Mouse (Mus musculus): Measurements from ENCODE around the gene Inka2. TPM values are rescaled to one million over a fixed set of nuclear protein-coding genes. Genes with fewer than 3 reads are reported as not detected.

Inka2 gene
- polyA plus RNA-seq, 1 experiment from 2014 or later, result 0.90 TPM

DNA sequence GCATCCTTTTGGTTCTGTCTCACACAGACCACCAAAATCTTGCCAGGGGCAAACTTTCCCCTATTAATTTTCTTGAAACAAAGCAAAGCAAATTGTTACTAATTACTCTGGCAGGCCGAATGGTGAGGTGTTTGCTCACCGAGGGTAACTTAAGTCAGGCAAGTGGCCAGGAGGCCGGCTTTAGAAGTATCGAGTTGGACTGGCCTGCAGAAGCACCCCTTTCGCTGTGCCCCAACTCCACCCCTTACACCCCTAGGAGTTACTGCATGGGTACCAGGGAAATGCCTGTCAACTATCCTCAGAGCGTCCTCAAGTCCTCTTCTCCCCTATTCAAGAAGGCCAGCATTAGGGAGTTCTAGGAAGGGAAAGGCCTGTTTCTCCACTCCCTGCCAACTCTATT, 828 bp upstream of the Inka2 start:
- WGBS, result 53% methylated on average over 6 of the region's 6 CpGs
- Histone ChIP-seq H3K27me3 (ENCODE audit: low read depth, poor library complexity, severe bottlenecking) (peaks cover 60% of the 10 kb centered on the region), H3K9me3 (replicated peaks) (no peaks in the 10 kb centered on the region), H3K4me3 (no peak overlapping the region), H3K27ac (replicated peaks) (no peak overlapping the region), H3K4me1 (peaks cover 59% of the 10 kb centered on the region), H3K36me3 (no peaks in the 10 kb centered on the region)
- DNase-seq (ENCODE audit: low spot score), result no peak

DNA sequence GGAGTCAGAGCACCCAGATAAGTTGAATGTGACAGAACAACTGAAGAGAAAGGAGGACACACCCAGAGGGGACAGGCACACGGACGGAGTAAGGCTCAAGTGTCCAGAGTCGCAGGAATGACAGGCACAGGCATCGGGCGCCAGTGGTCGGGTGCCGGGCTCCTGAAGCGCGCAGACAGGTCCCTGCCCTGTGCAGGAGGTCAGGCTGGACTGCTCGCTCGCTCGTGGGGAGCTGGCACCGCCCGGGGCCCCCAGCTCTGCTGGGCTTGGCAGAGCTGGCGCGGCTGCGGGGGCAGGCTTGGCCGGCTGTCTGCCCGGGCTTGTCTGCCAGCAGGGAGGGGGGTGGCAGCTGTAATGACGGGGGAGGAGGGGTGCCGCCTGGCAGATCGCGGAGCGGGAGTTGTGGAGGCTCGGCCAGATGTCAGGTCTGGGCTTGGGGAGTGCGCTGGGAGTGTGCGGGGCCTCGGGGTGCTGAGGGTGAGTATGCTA, 706 bp downstream of the Inka2 start:
- H3K27ac ChIP-seq (replicated peaks), result peak overlapping the region; percentile 72
- H3K4me3 ChIP-seq, result peak overlapping the region; percentile 73
- peaks cover 63% of the 10 kb centered on the region for H3K27me3 ChIP-seq (ENCODE audit: low read depth, poor library complexity, severe bottlenecking)
- peak; percentile 58 for DNase-seq (ENCODE audit: low spot score)
- H3K9me3 ChIP-seq (replicated peaks), result no peaks in the 10 kb centered on the region
- peaks cover 55% of the 10 kb centered on the region for H3K4me1 ChIP-seq
- WGBS, result under 1% methylated on average over 28 of the region's 28 CpGs
- no peaks in the 10 kb centered on the region for H3K36me3 ChIP-seq

DNA sequence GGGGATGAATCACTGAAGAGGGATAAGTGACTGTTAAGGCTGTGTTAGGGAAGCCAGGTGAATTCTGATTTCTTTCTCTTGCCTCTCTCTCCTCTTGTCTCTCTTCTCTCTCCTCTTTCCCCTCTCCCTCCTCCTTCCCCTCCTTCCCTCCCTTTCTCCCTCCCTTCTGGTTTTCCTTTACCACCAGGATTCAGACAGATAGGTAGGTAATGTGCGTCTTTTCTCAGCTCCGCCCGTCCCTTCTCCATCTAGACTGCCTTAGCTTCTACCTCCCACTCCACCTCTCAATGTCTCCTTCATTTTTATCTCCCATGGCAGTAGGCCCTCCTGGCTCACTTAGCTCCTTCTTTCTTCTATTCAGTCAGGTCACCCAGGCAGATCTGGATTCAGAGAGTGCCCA, 1.2 kb downstream of the Inka2 start:
- Histone ChIP-seq H3K27me3 (ENCODE audit: low read depth, poor library complexity, severe bottlenecking) (peaks cover 67% of the 10 kb centered on the region), H3K36me3 (no peaks in the 10 kb centered on the region), H3K4me3 (peak overlapping the region; percentile 73), H3K4me1 (peaks cover 55% of the 10 kb centered on the region), H3K9me3 (replicated peaks) (no peaks in the 10 kb centered on the region), H3K27ac (replicated peaks) (peak overlapping the region; percentile 72; the same call in 1 of the 2 replicates)
- DNase-seq (ENCODE audit: low spot score), result no peak
- 13% methylated on average over 3 of the region's 3 CpGs for WGBS

DNA sequence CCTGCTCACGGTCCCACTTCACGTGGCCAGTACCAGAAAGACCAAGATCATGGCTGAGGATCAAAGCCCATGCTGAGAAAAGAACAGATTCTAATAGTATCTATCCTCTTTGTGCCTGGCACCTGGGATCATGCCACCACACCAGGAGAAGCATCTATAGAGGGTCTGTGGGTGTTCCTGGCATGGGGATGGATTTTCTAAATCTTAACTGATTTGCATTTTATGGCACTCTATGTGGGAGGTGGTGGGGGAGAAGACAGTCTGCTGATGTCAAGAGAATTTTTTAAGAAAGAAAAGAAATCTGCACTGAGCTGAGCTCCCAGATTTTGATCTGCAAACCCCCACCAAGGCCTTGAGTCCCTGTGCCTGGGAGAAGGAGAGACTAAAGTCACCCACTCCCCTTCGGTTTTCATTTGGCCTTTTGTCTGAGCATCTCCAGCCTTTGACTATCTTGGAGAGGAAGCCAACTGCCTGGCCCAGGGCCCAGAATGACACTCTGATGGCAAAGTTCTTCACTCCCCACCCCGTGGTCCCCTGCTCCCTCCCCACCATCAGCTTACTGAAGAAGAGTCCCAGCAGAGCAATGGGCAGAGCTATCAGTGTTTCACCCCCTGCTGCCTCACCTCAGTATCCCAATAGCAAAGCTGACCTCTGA, 2.1 kb downstream of the Inka2 start:
- DNase-seq (ENCODE audit: low spot score), result no peak
- no peak overlapping the region for H3K4me3 ChIP-seq
- peaks cover 52% of the 10 kb centered on the region for H3K4me1 ChIP-seq
- no peak overlapping the region for H3K27ac ChIP-seq (replicated peaks)
- WGBS, result 37% methylated on average over 4 of the region's 4 CpGs
- no peaks in the 10 kb centered on the region for H3K36me3 ChIP-seq
- H3K9me3 ChIP-seq (replicated peaks), result no peaks in the 10 kb centered on the region
- H3K27me3 ChIP-seq (ENCODE audit: low read depth, poor library complexity, severe bottlenecking), result peaks cover 62% of the 10 kb centered on the region

DNA sequence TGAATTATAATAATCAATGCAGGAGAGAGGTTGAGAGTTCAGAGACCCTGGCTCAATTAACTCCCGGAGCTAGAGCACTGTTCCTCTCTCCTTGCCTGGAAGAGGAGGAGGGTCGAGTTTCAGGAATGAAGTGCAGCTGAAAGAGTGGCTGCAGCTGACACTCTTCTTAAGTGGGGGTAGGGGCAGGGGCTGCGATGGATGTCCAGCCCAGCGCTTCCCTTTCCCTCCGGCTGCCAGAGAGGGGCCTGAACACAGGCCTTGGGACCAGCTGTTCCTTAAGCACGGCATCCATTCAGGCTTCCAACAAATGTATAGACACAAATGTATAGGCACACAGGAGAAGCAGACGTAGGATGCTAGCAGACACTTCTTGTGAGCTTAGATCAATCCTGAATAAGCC, 3.2 kb downstream of the Inka2 start:
- H3K27me3 ChIP-seq (ENCODE audit: low read depth, poor library complexity, severe bottlenecking), result peaks cover 51% of the 10 kb centered on the region
- WGBS, result 15% methylated on average over 7 of the region's 7 CpGs

DNA sequence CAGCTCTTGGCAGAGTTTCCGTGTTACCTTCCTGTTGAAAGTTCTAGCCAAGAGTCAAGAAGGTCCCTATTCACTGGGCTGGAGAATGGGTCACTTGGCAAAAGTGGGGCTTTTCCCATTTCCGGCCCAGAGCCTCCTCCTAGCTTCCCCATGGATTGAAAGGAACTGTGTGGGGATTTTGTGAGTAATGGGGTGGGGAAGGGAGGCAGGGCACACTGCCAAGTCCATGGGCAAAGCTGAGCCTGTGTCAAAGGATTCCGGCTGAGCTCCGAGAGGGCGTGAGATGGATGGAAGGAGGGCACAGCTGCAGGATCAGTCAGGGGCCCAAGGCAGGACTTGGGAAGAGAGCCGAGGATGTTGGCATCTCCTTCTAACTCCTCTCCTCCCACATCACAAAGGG, 5.8 kb downstream of the Inka2 start:
- Histone ChIP-seq H3K27me3 (ENCODE audit: low read depth, poor library complexity, severe bottlenecking) (peaks cover 34% of the 10 kb centered on the region), H3K4me3 (no peak overlapping the region), H3K9me3 (replicated peaks) (no peaks in the 10 kb centered on the region), H3K36me3 (no peaks in the 10 kb centered on the region), H3K4me1 (peaks cover 53% of the 10 kb centered on the region), H3K27ac (replicated peaks) (no peak overlapping the region)
- WGBS, result 90% methylated on average over 6 of the region's 6 CpGs
- DNase-seq (ENCODE audit: low spot score), result no peak

More for the DNA sequence above, 3.2 kb downstream of the Inka2 start:
- Histone ChIP-seq H3K27ac (replicated peaks) (no peak overlapping the region), H3K4me3 (no peak overlapping the region), H3K9me3 (replicated peaks) (no peaks in the 10 kb centered on the region), H3K36me3 (no peaks in the 10 kb centered on the region), H3K4me1 (peaks cover 50% of the 10 kb centered on the region)
- DNase-seq (ENCODE audit: low spot score), result no peak

DNA sequence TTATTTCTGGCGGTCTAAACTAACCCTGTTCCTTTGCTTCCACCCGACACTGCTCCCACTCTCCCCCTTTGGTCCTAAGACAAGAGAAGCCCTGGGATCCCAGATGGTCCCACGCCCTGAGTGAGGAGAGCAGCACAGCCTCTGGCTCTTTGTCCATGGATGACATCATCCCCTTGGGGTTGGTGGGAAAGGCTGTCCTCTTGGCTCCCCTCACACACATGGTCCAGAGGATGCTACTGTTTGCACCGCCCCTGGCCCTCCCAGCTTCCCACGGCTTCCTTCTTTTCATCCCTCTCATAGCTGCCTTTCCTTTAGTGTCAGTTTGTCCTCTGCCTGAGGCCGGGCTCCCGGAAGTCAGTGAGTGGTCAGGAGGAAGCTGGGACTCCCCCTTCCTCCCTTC, 7.3 kb downstream of the Inka2 start:
- Histone ChIP-seq H3K36me3 (no peaks in the 10 kb centered on the region), H3K27ac (replicated peaks) (0 out of 2 replicates have a peak overlapping the region, but pooled peaks have one; percentile 14), H3K4me1 (peaks cover 49% of the 10 kb centered on the region), H3K9me3 (replicated peaks) (no peaks in the 10 kb centered on the region), H3K27me3 (ENCODE audit: low read depth, poor library complexity, severe bottlenecking) (peaks cover 19% of the 10 kb centered on the region), H3K4me3 (no peak overlapping the region)
- no peak for DNase-seq (ENCODE audit: low spot score)
- WGBS, result 71% methylated on average over 7 of the region's 7 CpGs

DNA sequence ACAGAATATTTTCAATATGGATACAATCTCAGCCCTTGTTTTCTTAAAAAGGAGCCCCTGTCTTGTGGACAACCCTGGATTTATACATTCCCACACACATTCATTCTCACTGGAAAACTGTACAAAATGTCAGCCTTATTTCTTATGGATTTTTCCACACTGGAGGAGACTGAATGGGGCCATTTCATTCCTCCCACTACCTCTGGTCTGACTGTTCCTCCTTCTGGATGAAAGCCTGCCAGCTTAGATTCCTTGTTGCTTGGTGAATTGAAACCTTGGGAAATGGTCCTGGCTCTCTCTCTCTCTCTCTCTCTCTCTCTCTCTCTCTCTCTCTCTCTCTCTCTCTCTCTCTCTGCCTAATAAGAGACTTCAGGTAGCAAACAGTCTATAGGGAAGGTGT, 8.4 kb downstream of the Inka2 start:
- no peak overlapping the region for H3K27ac ChIP-seq (replicated peaks)
- no peak overlapping the region for H3K4me3 ChIP-seq
- H3K4me1 ChIP-seq, result peaks cover 45% of the 10 kb centered on the region
- H3K9me3 ChIP-seq (replicated peaks), result no peaks in the 10 kb centered on the region
- no peak for DNase-seq (ENCODE audit: low spot score)
- H3K27me3 ChIP-seq (ENCODE audit: low read depth, poor library complexity, severe bottlenecking), result peaks cover 10% of the 10 kb centered on the region
- no peaks in the 10 kb centered on the region for H3K36me3 ChIP-seq

DNA sequence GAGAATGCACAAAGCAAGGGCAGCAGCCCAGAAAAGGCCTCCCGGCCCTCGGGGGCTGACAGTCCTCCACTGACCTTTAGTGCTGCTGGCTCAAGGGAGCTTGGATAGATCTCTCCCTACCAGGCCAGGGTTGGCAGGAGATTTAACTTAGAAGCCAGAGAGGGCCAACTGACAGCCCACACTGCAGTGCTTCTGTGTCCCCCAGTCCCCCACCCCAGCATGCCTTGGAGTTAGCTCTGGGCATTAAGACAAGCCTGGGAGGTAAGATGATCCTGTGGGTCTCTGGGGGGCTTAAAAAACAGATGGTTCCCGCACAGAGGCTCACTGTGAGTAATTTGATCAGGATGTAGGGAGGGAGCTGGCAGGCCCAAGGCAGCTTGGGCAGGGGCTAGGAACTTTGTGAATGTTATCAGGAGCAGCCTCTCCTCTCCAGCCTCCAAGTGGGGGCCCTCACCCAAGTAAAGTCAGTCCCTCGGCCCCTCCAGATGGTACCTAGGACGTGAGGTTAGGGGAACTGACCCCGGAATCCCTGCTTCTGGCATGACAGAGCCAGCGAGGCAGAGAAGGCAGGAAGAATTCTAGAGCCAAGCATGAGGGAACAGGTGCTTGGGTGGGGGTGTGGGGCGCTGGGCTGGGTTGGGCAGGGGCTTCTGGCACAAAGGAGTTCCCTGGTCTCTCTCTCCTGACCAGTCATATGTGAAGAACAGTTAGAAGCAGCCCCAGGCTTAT, 9.9 kb downstream of the Inka2 start:
- Histone ChIP-seq H3K27ac (replicated peaks) (peak overlapping the region; percentile 80), H3K9me3 (replicated peaks) (no peaks in the 10 kb centered on the region), H3K4me3 (no peak overlapping the region), H3K36me3 (no peaks in the 10 kb centered on the region), H3K27me3 (ENCODE audit: low read depth, poor library complexity, severe bottlenecking) (peaks cover 10% of the 10 kb centered on the region), H3K4me1 (peaks cover 47% of the 10 kb centered on the region)
- WGBS, result 13% methylated on average over 8 of the region's 8 CpGs
- DNase-seq (ENCODE audit: low spot score), result peak; percentile 36

DNA sequence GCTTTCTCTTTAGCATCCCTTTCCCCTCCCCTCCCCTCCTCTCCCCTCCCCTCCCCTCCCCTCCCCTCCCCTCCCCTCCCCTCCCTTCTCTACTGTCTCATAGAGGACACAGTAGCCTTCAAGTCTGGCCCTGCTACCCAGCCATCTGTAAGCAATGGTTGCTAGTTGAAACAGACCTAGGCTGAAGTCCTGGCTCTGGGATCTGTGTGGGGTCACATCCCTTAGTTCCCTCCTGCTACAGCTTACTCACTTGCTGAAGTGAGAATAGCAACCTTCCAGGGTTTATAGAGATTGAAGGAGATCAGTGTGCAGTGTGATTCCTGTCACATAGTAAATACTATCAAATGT, 10.4 kb downstream of the Inka2 start:
- no peak for DNase-seq (ENCODE audit: low spot score)
- no peaks in the 10 kb centered on the region for H3K9me3 ChIP-seq (replicated peaks)
- no peaks in the 10 kb centered on the region for H3K36me3 ChIP-seq
- H3K27me3 ChIP-seq (ENCODE audit: low read depth, poor library complexity, severe bottlenecking), result peaks cover 10% of the 10 kb centered on the region
- no peak overlapping the region for H3K27ac ChIP-seq (replicated peaks)
- H3K4me1 ChIP-seq, result peaks cover 47% of the 10 kb centered on the region
- H3K4me3 ChIP-seq, result no peak overlapping the region

DNA sequence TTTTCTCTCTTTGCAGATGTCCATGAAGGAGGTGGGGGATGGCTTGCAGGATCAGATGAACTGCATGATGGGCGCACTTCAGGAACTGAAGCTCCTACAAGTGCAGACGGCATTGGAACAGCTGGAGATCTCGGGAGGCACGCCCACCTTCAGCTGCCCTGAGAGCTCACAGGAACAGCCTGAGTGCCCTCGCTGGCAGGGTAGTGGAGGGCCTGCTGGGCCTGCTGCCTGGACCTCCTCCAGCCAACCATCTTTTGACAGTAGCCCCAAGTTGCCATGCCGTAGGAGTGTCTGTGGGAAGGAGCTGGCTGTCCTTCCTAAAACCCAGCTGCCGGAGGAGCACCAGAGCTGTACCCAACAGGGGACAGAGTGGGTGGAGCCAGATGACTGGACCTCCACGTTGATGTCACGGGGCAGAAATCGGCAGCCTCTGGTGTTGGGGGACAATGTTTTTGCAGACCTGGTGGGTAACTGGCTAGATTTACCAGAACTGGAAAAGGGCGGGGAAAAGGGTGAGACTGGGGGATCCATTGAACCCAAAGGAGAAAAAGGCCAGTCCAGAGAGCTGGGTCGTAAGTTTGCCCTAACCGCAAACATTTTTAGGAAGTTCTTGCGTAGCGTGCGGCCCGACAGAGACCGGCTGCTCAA, 12.1 kb downstream of the Inka2 start:
- WGBS, result 59% methylated on average over 18 of the region's 18 CpGs
- Histone ChIP-seq H3K27ac (replicated peaks) (no peak overlapping the region), H3K27me3 (ENCODE audit: low read depth, poor library complexity, severe bottlenecking) (no peaks in the 10 kb centered on the region), H3K36me3 (no peaks in the 10 kb centered on the region), H3K4me3 (no peak overlapping the region), H3K4me1 (peaks cover 52% of the 10 kb centered on the region), H3K9me3 (replicated peaks) (no peaks in the 10 kb centered on the region)
- no peak for DNase-seq (ENCODE audit: low spot score)

DNA sequence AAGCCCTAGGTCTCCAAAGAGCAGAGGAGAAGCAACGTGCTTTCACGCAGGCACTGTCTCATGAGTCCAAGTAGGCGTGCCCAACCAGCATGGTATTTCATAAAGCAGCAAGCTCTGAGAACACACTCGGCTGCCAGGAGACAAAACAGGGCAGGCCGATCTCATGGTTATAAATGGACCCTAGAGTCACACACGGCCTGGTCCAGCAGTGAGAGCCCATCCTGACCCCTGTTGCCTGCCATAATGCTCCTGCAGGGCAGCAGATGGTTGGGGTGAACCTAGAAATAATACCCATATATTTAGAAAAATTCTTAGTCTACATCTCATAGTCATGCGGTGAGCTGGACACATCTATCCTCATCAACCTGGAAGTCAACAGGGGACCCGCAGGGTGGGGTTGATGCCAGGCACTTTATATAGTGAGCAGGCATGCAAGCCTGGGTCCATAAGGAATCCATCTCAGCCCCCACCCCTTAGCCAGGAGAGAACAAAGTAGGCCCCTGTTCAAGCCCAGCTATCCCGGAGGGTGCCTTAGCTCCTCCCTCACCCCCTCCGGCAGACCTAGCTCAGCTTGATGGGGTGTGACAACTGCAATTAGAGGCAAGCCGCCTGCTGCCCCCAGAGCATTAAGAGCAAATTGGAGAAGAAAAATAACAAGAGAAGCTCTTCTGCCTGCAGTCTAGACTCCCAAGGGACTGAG, 13.6 kb downstream of the Inka2 start:
- Histone ChIP-seq H3K4me3 (no peak overlapping the region), H3K36me3 (no peaks in the 10 kb centered on the region), H3K4me1 (peaks cover 49% of the 10 kb centered on the region), H3K27ac (replicated peaks) (peak overlapping the region; percentile 28; the same call in 1 of the 2 replicates), H3K27me3 (ENCODE audit: low read depth, poor library complexity, severe bottlenecking) (no peaks in the 10 kb centered on the region), H3K9me3 (replicated peaks) (no peaks in the 10 kb centered on the region)
- WGBS, result 69% methylated on average over 11 of the region's 11 CpGs
- no peak for DNase-seq (ENCODE audit: low spot score)

Measured in midbrain, embryonic 10.5 days (tissue).